Mouse (Mus musculus): ENCODE measurements around the gene Ddb1.

Gene Ddb1

GRCm38 (mm10) chr19:10661919-10662318 lies 56.8 kb downstream of the Ddb1 start:
- 91% methylated on average over 2 of the region's 2 CpGs for WGBS

- WGBS = 68% methylated on average over 3 of the region's 3 CpGs
These were observed 57.5 kb downstream of the Ddb1 start for GRCm38 (mm10) chr19:10662665-10663064.

- WGBS = 60% methylated on average over 3 of the region's 3 CpGs
These were observed 60.0 kb downstream of the Ddb1 start for GRCm38 (mm10) chr19:10665093-10665492.

GRCm38 (mm10) chr19:10665499-10665898 lies 60.4 kb downstream of the Ddb1 start:
- WGBS = 7% methylated on average over 2 of the region's 2 CpGs

GRCm38 (mm10) chr19:10671319-10671718 lies 66.2 kb downstream of the Ddb1 start:
- 91% methylated on average over 4 of the region's 4 CpGs for WGBS

- 87% methylated on average over 9 of the region's 9 CpGs for WGBS
These were observed 66.8 kb downstream of the Ddb1 start for GRCm38 (mm10) chr19:10671854-10672417.

GRCm38 (mm10) chr19:10673275-10673674 lies 68.1 kb downstream of the Ddb1 start:
- 77% methylated on average over 1 of the region's 1 CpGs for WGBS

GRCm38 (mm10) chr19:10676656-10677055 lies 71.5 kb downstream of the Ddb1 start:
- 86% methylated on average over 16 of the region's 16 CpGs for WGBS

GRCm38 (mm10) chr19:10677915-10678771 lies 73.0 kb downstream of the Ddb1 start, which contains the start of gene Pga5:
Gene Pga5 (minus strand): TSS chr19:10678071.
- 52% methylated on average over 6 of the region's 6 CpGs for WGBS

GRCm38 (mm10) chr19:10678772-10679067 lies 73.6 kb downstream of the Ddb1 start:
- 77% methylated on average over 1 of the region's 1 CpGs for WGBS

Data from cerebral cortex, adult 2 months (tissue).